Mouse (Mus musculus) CD8-positive naive resting alpha-beta T cell, adult 2 months (primary cell): ENCODE results near the gene Notch2.

Experiments used
- DNase-seq, 2 experiments: peaks; one replicate each; pipeline ENCODE4 v3.0.0; 2022; ENCODE audit warnings: low read depth in 2 of 2, low spot score in 2 of 2

Gene Notch2

GRCm38 (mm10) chr3:98146471-98147410, 133.4 kb downstream of the Notch2 start:
- no peak for DNase-seq

- no peak for DNase-seq
Observed at GRCm38 (mm10) chr3:98147706-98148105, 134.4 kb downstream of the Notch2 start.

GRCm38 (mm10) chr3:98149881-98150280, 136.6 kb downstream of the Notch2 start:
- DNase-seq, result no peak

GRCm38 (mm10) chr3:98151016-98151415, 137.7 kb downstream of the Notch2 start:
- no peak for DNase-seq

- no peak for DNase-seq
Observed at GRCm38 (mm10) chr3:98153460-98153859, 140.1 kb downstream of the Notch2 start.

- DNase-seq, result no peak
Observed at GRCm38 (mm10) chr3:98156158-98156557, 142.8 kb downstream of the Notch2 start.

- DNase-seq, result no peak
Observed at GRCm38 (mm10) chr3:98157073-98157472, 143.7 kb downstream of the Notch2 start.

- no peak for DNase-seq
Observed at GRCm38 (mm10) chr3:98157585-98157984, 144.3 kb downstream of the Notch2 start.

GRCm38 (mm10) chr3:98158646-98159045, 145.3 kb downstream of the Notch2 start:
- no peak for DNase-seq

- no peak for DNase-seq
Observed at GRCm38 (mm10) chr3:98159289-98159688, 146.0 kb downstream of the Notch2 start.

GRCm38 (mm10) chr3:98160330-98160729, 147.0 kb downstream of the Notch2 start, which contains the start of gene Adam30:
TSS of gene Adam30 (plus strand) at chr3:98160630.
- no peak for DNase-seq

GRCm38 (mm10) chr3:98178340-98178739, 165.0 kb downstream of the Notch2 start:
- DNase-seq, result no peak

GRCm38 (mm10) chr3:98180805-98181204, 167.5 kb downstream of the Notch2 start:
- no peak for DNase-seq

- no peak for DNase-seq
Observed at GRCm38 (mm10) chr3:98185163-98185714, 171.9 kb downstream of the Notch2 start.

- no peak for DNase-seq
Observed at GRCm38 (mm10) chr3:98187777-98188176, 174.4 kb downstream of the Notch2 start.

GRCm38 (mm10) chr3:98197711-98198532, 184.6 kb downstream of the Notch2 start:
- DNase-seq, result no peak

- no peak for DNase-seq
Observed at GRCm38 (mm10) chr3:98199747-98200146, 186.4 kb downstream of the Notch2 start.
